In genomic region chr6:148944344-148944766, GRCm38 (mm10) we compare ENCODE assay signal across 8 mouse cellular contexts. TPM values are rescaled to one million over a fixed set of nuclear protein-coding genes. Genes with fewer than 3 reads are reported as not detected.
A peak's percentile ranks its signal among the peaks of the same experiment; 100 is the strongest.
DNase-seq lines count a peak whose midpoint lies in the region; ATAC-seq and TF ChIP-seq lines count a peak whose summit lies in the region.

No protein-coding gene starts in this region.

- H3K4me1 ChIP-seq in lung, adult 2 months (ENCODE audit: control insufficient read depth, insufficient read depth, low read length), result peaks cover 7% of the 10 kb centered on the region; the same call in 1 of the 2 replicates
- H3K4me1 ChIP-seq in brown adipose tissue, adult 24 weeks (ENCODE audit: control insufficient read depth, insufficient read depth, insufficient read length, low read length), result no peaks in the 10 kb centered on the region
- H3K4me1 ChIP-seq in hindbrain, embryonic 13.5 days (replicated peaks), result peaks cover 32% of the 10 kb centered on the region
- H3K4me1 ChIP-seq in midbrain, embryonic 13.5 days (replicated peaks), result peaks cover 32% of the 10 kb centered on the region

- no peaks in the 10 kb centered on the region for H3K27me3 ChIP-seq in hindbrain, embryonic 13.5 days
- no peaks in the 10 kb centered on the region for H3K27me3 ChIP-seq in midbrain, embryonic 13.5 days

- ATAC-seq in hindbrain, embryonic 13.5 days (ENCODE audit: low FRiP score), result no peak
- no peak; the same call in 1 of the 2 replicates for ATAC-seq in midbrain, embryonic 13.5 days

- no peaks in the 10 kb centered on the region for H3K9me3 ChIP-seq in hindbrain, embryonic 13.5 days
- H3K9me3 ChIP-seq in midbrain, embryonic 13.5 days, result no peaks in the 10 kb centered on the region

- WGBS in lung, adult 2 months, result under 1% methylated on average over 30 of the region's 30 CpGs
- under 1% methylated on average over 30 of the region's 30 CpGs for WGBS in hindbrain, embryonic 13.5 days
- under 1% methylated on average over 25 of the region's 30 CpGs for WGBS in midbrain, embryonic 13.5 days

- no peak for TF ChIP-seq CTCF in lung, adult 2 months (IDR thresholded peaks at IDR 0.05; ENCODE audit: insufficient read depth, low read length)

- DNase-seq in lung, adult 2 months, result no peak
- no peak for DNase-seq in lung, postnatal 36 days
- no peak for DNase-seq in B cell, adult 2 months
- no peak for DNase-seq in right cerebral cortex, adult 2 months (ENCODE audit: low spot score in 2 of 2)
- DNase-seq in adrenal gland, postnatal 25 days, result no peak

- TF ChIP-seq POLR2A in lung, adult 2 months (IDR thresholded peaks at IDR 0.05; ENCODE audit: borderline replicate concordance, extremely low read depth, low read depth, low read length), result no peak

- peak overlapping the region; percentile 90 for H3K9ac ChIP-seq in hindbrain, embryonic 13.5 days
- H3K9ac ChIP-seq in midbrain, embryonic 13.5 days (replicated peaks), result peak overlapping the region; percentile 93

- H3K36me3 ChIP-seq in hindbrain, embryonic 13.5 days, result no peaks in the 10 kb centered on the region
- no peaks in the 10 kb centered on the region for H3K36me3 ChIP-seq in midbrain, embryonic 13.5 days

- H3K4me2 ChIP-seq in hindbrain, embryonic 13.5 days, result peak overlapping the region; percentile 69
- peak overlapping the region; percentile 70 for H3K4me2 ChIP-seq in midbrain, embryonic 13.5 days (replicated peaks)

- H3K27ac ChIP-seq in brown adipose tissue, adult 24 weeks (replicated peaks; ENCODE audit: low read depth, low read length), result no peak overlapping the region
- H3K27ac ChIP-seq in hindbrain, embryonic 13.5 days, result peak overlapping the region; percentile 88
- H3K27ac ChIP-seq in midbrain, embryonic 13.5 days, result peak overlapping the region; percentile 80

- H3K4me3 ChIP-seq in lung, adult 2 months (replicated peaks; ENCODE audit: extremely low read depth, low read depth, low read length), result peak overlapping the region; percentile 90
- H3K4me3 ChIP-seq in brown adipose tissue, adult 24 weeks (ENCODE audit: insufficient read depth, low read depth, low read length), result peak overlapping the region; percentile 85
- peak overlapping the region; percentile 88 for H3K4me3 ChIP-seq in hindbrain, embryonic 13.5 days
- peak overlapping the region; percentile 94 for H3K4me3 ChIP-seq in midbrain, embryonic 13.5 days (replicated peaks)

RNA-seq across cellular contexts. Expression of gene Sinhcaf, which starts 1.9 kb away (rescaled TPM):
- 3.5 and 5.5 TPM in 2 replicates for polyA plus RNA-seq in lung, adult 2 months (2012; rRNA removed)
- polyA plus RNA-seq in brown adipose tissue, adult 24 weeks (2012; ENCODE audit: insufficient read depth, insufficient read length, missing spikeins), result 1.3 and 2.3 TPM in 2 replicates
- polyA plus RNA-seq in hindbrain, embryonic 13.5 days (2015; fragmentation: Nextera tagmentation; extraction: Ambion mirVana), result 103 and 104 TPM in 2 replicates
- polyA plus RNA-seq in midbrain, embryonic 13.5 days (2015; fragmentation: Nextera tagmentation; extraction: Ambion mirVana), result 141 and 156 TPM in 2 replicates
- 37.2 and 41.3 TPM in 2 replicates for total RNA-seq in adrenal gland, postnatal 25 days (2021)

RNA-seq across cellular contexts. Expression of gene Caprin2, which starts 48.3 kb away (rescaled TPM):
- 3.5 and 3.6 TPM in 2 replicates for polyA plus RNA-seq in lung, adult 2 months (2012; rRNA removed)
- polyA plus RNA-seq in brown adipose tissue, adult 24 weeks (2012; ENCODE audit: insufficient read depth, insufficient read length, missing spikeins), result 3.3 and 5.3 TPM in 2 replicates
- 13.0 and 13.2 TPM in 2 replicates for polyA plus RNA-seq in hindbrain, embryonic 13.5 days (2015; fragmentation: Nextera tagmentation; extraction: Ambion mirVana)
- polyA plus RNA-seq in midbrain, embryonic 13.5 days (2015; fragmentation: Nextera tagmentation; extraction: Ambion mirVana), result 14.5 and 17.1 TPM in 2 replicates
- 20.6 and 23.6 TPM in 2 replicates for total RNA-seq in adrenal gland, postnatal 25 days (2021)

Comparison
In these comparisons a context has a peak if more than half of its experiments do, and no peak if none do; other contexts are left out.
1. RNA of gene Sinhcaf, which starts 1.9 kb away (polyA plus RNA-seq): 141 to 156 TPM in midbrain, embryonic 13.5 days and 103 to 104 TPM in hindbrain, embryonic 13.5 days; 3.5 to 5.5 TPM in lung, adult 2 months and 1.3 to 2.3 TPM in brown adipose tissue, adult 24 weeks; every median in the first group is over 10 times any median in the second.
2. Peak in every context shown above with its lines, with median percentiles within 50 percentile points of each other: H3K4me3 ChIP-seq.